Mouse (Mus musculus) granulocyte monocyte progenitor cell, adult 5-6 weeks (primary cell): ENCODE measurements around the gene 9130008F23Rik. TPM values are rescaled to one million over a fixed set of nuclear protein-coding genes. Genes with fewer than 3 reads are reported as not detected.

Experiments
- ATAC-seq: replicated peaks from 2 replicates; pipeline ENCODE4 v1.8.0; 2016; ENCODE audit warnings: mild to moderate bottlenecking, moderate TSS enrichment, inconsistent platforms; ENCODE audit not compliant: poor library complexity, severe bottlenecking
- total RNA-seq, 2 experiments: library from RNA; stranded (forward) in 1 of 2; stranded (reverse) in 1 of 2; fragments of 200-712, 200-1000 nt in 1 of 2; fragments of >200 nt in 1 of 2; fragmentation: Nextera tagmentation in 1 of 2; gene quantifications; 2 replicates each; pipeline ENCODE4 v1.2.3; 2014 to 2017

Gene 9130008F23Rik
- total RNA-seq, 2 experiments from 2014 or later = 5.0 to 5.6 TPM

- ATAC-seq = peak; percentile 63
These were observed 48.5 kb downstream of the 9130008F23Rik start for GRCm38 (mm10) chr17:40831870-40832269.

Other genes with a start within 250 kb of the 9130008F23Rik start
- gene Esp3, start 248.5 kb downstream of the 9130008F23Rik start, total RNA-seq (2014; fragmentation: Nextera tagmentation) = not detected in 2 replicates
- not detected in 2 replicates for gene Esp3, start 248.5 kb downstream of the 9130008F23Rik start, total RNA-seq (2017)
- not detected in 2 replicates for gene Esp1, start 153.4 kb downstream of the 9130008F23Rik start, total RNA-seq (2014; fragmentation: Nextera tagmentation)
- gene Esp1, start 153.4 kb downstream of the 9130008F23Rik start, total RNA-seq (2017) = not detected in 2 replicates
- not detected in 2 replicates for gene Crisp2, start 73.6 kb downstream of the 9130008F23Rik start, total RNA-seq (2014; fragmentation: Nextera tagmentation)
- 0.88 TPM in 1 of 2 replicates, not detected in the other for gene Crisp2, start 73.6 kb downstream of the 9130008F23Rik start, total RNA-seq (2017)
- gene Rhag, start 69.4 kb downstream of the 9130008F23Rik start, total RNA-seq (2014; fragmentation: Nextera tagmentation) = 0.19 TPM in 1 of 2 replicates, not detected in the other
- 0.17 TPM in 1 of 2 replicates, not detected in the other for gene Rhag, start 69.4 kb downstream of the 9130008F23Rik start, total RNA-seq (2017)
- not detected in 2 replicates for gene Glyatl3, start 33.8 kb upstream of the 9130008F23Rik start, total RNA-seq (2014; fragmentation: Nextera tagmentation)
- not detected in 2 replicates for gene Glyatl3, start 33.8 kb upstream of the 9130008F23Rik start, total RNA-seq (2017)
- gene Mut, start 54.1 kb upstream of the 9130008F23Rik start, total RNA-seq (2014; fragmentation: Nextera tagmentation) = 14.1 and 18.6 TPM in 2 replicates
- 32.7 and 36.8 TPM in 2 replicates for gene Mut, start 54.1 kb upstream of the 9130008F23Rik start, total RNA-seq (2017)
- gene Cenpq, start 54.5 kb upstream of the 9130008F23Rik start, total RNA-seq (2014; fragmentation: Nextera tagmentation) = 24.4 and 48.7 TPM in 2 replicates
- 42.3 and 60.0 TPM in 2 replicates for gene Cenpq, start 54.5 kb upstream of the 9130008F23Rik start, total RNA-seq (2017)